13 mouse cellular contexts compared by ENCODE assay signal in the genomic region with DNA sequence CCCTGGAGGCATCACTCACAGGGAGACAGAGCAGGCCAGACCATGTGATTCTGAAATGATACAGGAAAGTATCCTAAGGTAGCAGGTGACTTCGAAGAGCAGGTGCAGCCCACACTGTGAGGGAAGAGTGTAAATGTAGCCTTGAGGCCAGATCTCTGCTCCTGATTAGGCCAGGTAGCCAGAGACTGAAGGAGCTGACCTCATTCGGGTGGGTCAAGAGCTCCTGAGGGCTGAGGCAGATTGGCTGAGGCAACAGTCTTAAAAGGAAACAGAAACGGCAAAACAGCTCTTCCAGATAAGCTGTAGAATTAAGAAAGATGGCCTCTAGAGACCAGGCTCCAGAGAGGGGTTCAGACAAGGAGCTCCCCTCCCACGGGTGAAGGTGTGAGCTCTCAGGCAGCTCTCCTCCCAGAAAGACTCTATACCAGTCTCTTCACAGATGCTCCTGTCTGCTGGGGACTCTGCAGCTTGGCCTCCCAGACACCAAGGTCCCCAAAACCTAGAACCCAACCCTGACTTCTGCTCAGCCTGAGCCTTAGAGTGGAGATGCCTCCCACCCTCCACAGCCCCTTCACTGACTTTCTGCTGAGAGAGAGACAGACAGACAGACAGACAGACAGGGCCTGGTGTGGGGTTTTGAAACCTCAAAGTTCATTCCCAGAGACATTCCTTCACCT. TPM values are rescaled to one million over a fixed set of nuclear protein-coding genes. Genes with fewer than 3 reads are reported as not detected.
A peak's percentile ranks its signal among the peaks of the same experiment; 100 is the strongest.
DNase-seq lines count a peak whose midpoint lies in the region; ATAC-seq and TF ChIP-seq lines count a peak whose summit lies in the region.
"Had no signal": no experiment of that assay in that cellular context is flagged by ENCODE, and none has a peak within 500 bp of the region (broad histone marks: within the 10 kb centered on the region; RNA-seq: fewer than 3 reads in every experiment).

No protein-coding gene starts in this region.

- no peaks in the 10 kb centered on the region for H3K27me3 ChIP-seq in hindbrain, embryonic 12.5 days
- no peaks in the 10 kb centered on the region for H3K27me3 ChIP-seq in hindbrain, postnatal 0 days (ENCODE audit: insufficient read depth, low read length)
- H3K27me3 ChIP-seq in midbrain, embryonic 16.5 days (ENCODE audit: control insufficient read depth, insufficient read depth, low read depth, low read length), result no peaks in the 10 kb centered on the region
- peaks cover 30% of the 10 kb centered on the region for H3K27me3 ChIP-seq in midbrain, embryonic 10.5 days (ENCODE audit: low read depth, poor library complexity, severe bottlenecking)
- H3K27me3 ChIP-seq: liver, embryonic 13.5 days had no signal

- no peaks in the 10 kb centered on the region for H3K36me3 ChIP-seq in hindbrain, embryonic 12.5 days
- H3K36me3 ChIP-seq in hindbrain, postnatal 0 days (ENCODE audit: insufficient read depth, low read length), result no peaks in the 10 kb centered on the region
- H3K36me3 ChIP-seq in midbrain, embryonic 16.5 days (ENCODE audit: control insufficient read depth, insufficient read depth, low read length), result no peaks in the 10 kb centered on the region
- H3K36me3 ChIP-seq in midbrain, embryonic 10.5 days, result no peaks in the 10 kb centered on the region
- H3K36me3 ChIP-seq: forebrain, embryonic 10.5 days; heart, embryonic 10.5 days; liver, embryonic 13.5 days had no signal

- WGBS in hindbrain, embryonic 12.5 days, result 65% methylated on average over 4 of the region's 4 CpGs
- WGBS in hindbrain, postnatal 0 days, result 65% methylated on average over 4 of the region's 4 CpGs
- WGBS in midbrain, embryonic 16.5 days, result 56% methylated on average over 4 of the region's 4 CpGs
- WGBS in midbrain, embryonic 10.5 days, result 70% methylated on average over 4 of the region's 4 CpGs
- WGBS in lung, adult 2 months, result 44% methylated on average over 4 of the region's 4 CpGs

- H3K4me2 ChIP-seq in hindbrain, embryonic 12.5 days (replicated peaks), result no peak overlapping the region
- no peak overlapping the region for H3K4me2 ChIP-seq in hindbrain, postnatal 0 days (ENCODE audit: low read depth, low read length)
- no peak overlapping the region for H3K4me2 ChIP-seq in midbrain, embryonic 16.5 days (ENCODE audit: low read length)
- H3K4me2 ChIP-seq: liver, embryonic 13.5 days had no signal

- no peak overlapping the region for H3K4me3 ChIP-seq in hindbrain, embryonic 12.5 days
- no peak overlapping the region for H3K4me3 ChIP-seq in hindbrain, postnatal 0 days (ENCODE audit: low read length)
- no peak overlapping the region for H3K4me3 ChIP-seq in midbrain, embryonic 16.5 days (ENCODE audit: low read depth, low read length)
- no peak overlapping the region for H3K4me3 ChIP-seq in midbrain, embryonic 10.5 days
- H3K4me3 ChIP-seq in lung, adult 2 months (replicated peaks; ENCODE audit: extremely low read depth, low read depth, low read length), result no peak overlapping the region
- H3K4me3 ChIP-seq: forebrain, embryonic 10.5 days; heart, embryonic 10.5 days; liver, embryonic 13.5 days had no signal

- TF ChIP-seq CTCF in hindbrain, postnatal 0 days (IDR thresholded peaks at IDR 0.05; ENCODE audit: low read depth), result no peak
- no peak for TF ChIP-seq CTCF in lung, adult 2 months (IDR thresholded peaks at IDR 0.05; ENCODE audit: insufficient read depth, low read length)

- no peak overlapping the region for H3K9ac ChIP-seq in hindbrain, embryonic 12.5 days
- no peak overlapping the region for H3K9ac ChIP-seq in hindbrain, postnatal 0 days (replicated peaks; ENCODE audit: low read length)
- peak overlapping the region; percentile 4; the same call in 1 of the 2 replicates for H3K9ac ChIP-seq in midbrain, embryonic 16.5 days (ENCODE audit: low read depth, low read length)
- H3K9ac ChIP-seq: liver, embryonic 13.5 days had no signal

- ATAC-seq in hindbrain, embryonic 12.5 days (ENCODE audit: low FRiP score), result 0 out of 2 replicates have a peak, but pooled peaks have one; percentile 32
- no peak; the same call in 1 of the 2 replicates for ATAC-seq in hindbrain, postnatal 0 days
- ATAC-seq in midbrain, embryonic 16.5 days, result peak; percentile 12; the same call in 1 of the 2 replicates

- no peaks in the 10 kb centered on the region for H3K9me3 ChIP-seq in hindbrain, embryonic 12.5 days (replicated peaks)
- no peaks in the 10 kb centered on the region for H3K9me3 ChIP-seq in hindbrain, postnatal 0 days (ENCODE audit: low read length)
- H3K9me3 ChIP-seq in midbrain, embryonic 16.5 days (replicated peaks; ENCODE audit: control insufficient read depth, low read length, poor library complexity, severe bottlenecking), result no peaks in the 10 kb centered on the region
- H3K9me3 ChIP-seq in midbrain, embryonic 10.5 days (replicated peaks), result no peaks in the 10 kb centered on the region
- H3K9me3 ChIP-seq: forebrain, embryonic 10.5 days; heart, embryonic 10.5 days; liver, embryonic 13.5 days had no signal

- H3K4me1 ChIP-seq in hindbrain, embryonic 12.5 days, result 0 out of 2 replicates have a peak, but pooled peaks cover 9% of the 10 kb centered on the region
- peaks cover 7% of the 10 kb centered on the region; the same call in 1 of the 2 replicates for H3K4me1 ChIP-seq in hindbrain, postnatal 0 days (ENCODE audit: insufficient read depth, low read length)
- H3K4me1 ChIP-seq in midbrain, embryonic 16.5 days (ENCODE audit: control insufficient read depth, insufficient read depth, low read length), result peaks cover 6% of the 10 kb centered on the region; the same call in 1 of the 2 replicates
- peaks cover 30% of the 10 kb centered on the region for H3K4me1 ChIP-seq in midbrain, embryonic 10.5 days
- peaks cover 13% of the 10 kb centered on the region for H3K4me1 ChIP-seq in lung, adult 2 months (ENCODE audit: control insufficient read depth, insufficient read depth, low read length)

- no peak for TF ChIP-seq POLR2A in lung, adult 2 months (IDR thresholded peaks at IDR 0.05; ENCODE audit: borderline replicate concordance, extremely low read depth, low read depth, low read length)

- no peak for DNase-seq in hindbrain, postnatal 0 days (ENCODE audit: low spot score)
- DNase-seq in midbrain, embryonic 10.5 days (ENCODE audit: low spot score), result no peak
- peak; percentile 36 for DNase-seq in lung, adult 2 months
- peak; percentile 23 to 50 for DNase-seq in lung, postnatal 4 days
- no peak for DNase-seq in Muller cell, postnatal 12 days (ENCODE audit: inconsistent ontology term)
- DNase-seq: gastrocnemius, postnatal 25 days; kidney, adult 8-10 months; liver, embryonic 13.5 days; right cerebral cortex, postnatal 25 days had no signal

- H3K27ac ChIP-seq in hindbrain, embryonic 12.5 days, result no peak overlapping the region
- no peak overlapping the region for H3K27ac ChIP-seq in hindbrain, postnatal 0 days
- H3K27ac ChIP-seq in midbrain, embryonic 16.5 days (ENCODE audit: low read length), result no peak overlapping the region
- no peak overlapping the region for H3K27ac ChIP-seq in midbrain, embryonic 10.5 days (replicated peaks)
- H3K27ac ChIP-seq: forebrain, embryonic 10.5 days; heart, embryonic 10.5 days; liver, embryonic 13.5 days had no signal

RNA-seq across cellular contexts. Expression of a gene that starts 20.3 kb away (rescaled TPM):
- 14.1 and 15.4 TPM in 2 replicates for polyA plus RNA-seq in hindbrain, embryonic 12.5 days (2016; fragmentation: Nextera tagmentation; extraction: Ambion mirVana)
- 9.5 and 13.2 TPM in 2 replicates for total RNA-seq in hindbrain, postnatal 0 days (2014; rRNA removed)
- polyA plus RNA-seq in hindbrain, postnatal 0 days (2015; fragmentation: Nextera tagmentation; extraction: Ambion mirVana), result 7.2 and 7.7 TPM in 2 replicates
- 9.7 and 11.4 TPM in 2 replicates for polyA plus RNA-seq in midbrain, embryonic 16.5 days (2015; fragmentation: Nextera tagmentation; extraction: Ambion mirVana)
- 9.8 and 11.8 TPM in 2 replicates for polyA plus RNA-seq in midbrain, embryonic 10.5 days (2016; fragmentation: Nextera tagmentation; extraction: Ambion mirVana)
- 16.7 and 17.8 TPM in 2 replicates for polyA plus RNA-seq in lung, adult 2 months (2012; rRNA removed)

Comparison
In these comparisons a context has a peak if more than half of its experiments do, and no peak if none do; other contexts are left out.
1. DNase-seq: peak in lung, adult 2 months (single experiment) and lung, postnatal 4 days (2 of 2); none in hindbrain, postnatal 0 days (single experiment), midbrain, embryonic 10.5 days (single experiment) and Muller cell, postnatal 12 days (single experiment).